Mouse (Mus musculus): ENCODE measurements around the gene Rassf10.
"Not testable (repeated sequence)": the region's sequence is repeated elsewhere in the genome, so short reads cannot be mapped to it uniquely, and the experiment has no call there.

The Rassf10 gene

DNA sequence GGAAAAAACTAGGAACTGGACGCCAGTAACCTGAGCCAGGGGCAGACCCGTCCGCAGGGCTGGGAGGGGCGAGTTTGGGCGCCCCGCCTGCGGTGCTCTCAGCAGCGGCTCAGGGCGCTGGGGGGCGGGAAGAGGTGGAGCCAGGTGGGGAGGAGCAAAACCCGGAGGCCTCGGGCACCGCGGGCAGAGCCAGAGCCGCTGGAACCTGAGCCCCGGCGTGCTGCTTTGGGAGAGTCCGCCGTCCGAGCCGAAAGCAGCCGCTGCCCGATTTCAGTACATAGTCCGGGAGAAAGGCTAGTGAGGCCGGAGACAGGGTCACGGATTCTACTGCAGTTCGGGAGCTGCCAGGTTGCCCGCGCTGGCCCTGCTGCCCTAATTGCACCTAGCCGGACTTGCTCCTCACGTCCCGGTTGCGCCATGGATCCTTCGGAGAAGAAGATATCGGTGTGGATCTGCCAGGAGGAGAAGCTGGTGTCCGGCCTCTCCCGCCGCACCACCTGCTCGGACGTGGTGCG, at the start of gene Rassf10:
Gene Rassf10 (plus strand): TSS at position 186 of the 515 bp plus-strand sequence.
- no peak for DNase-seq (ENCODE audit: extremely low read depth, low read depth)

DNA sequence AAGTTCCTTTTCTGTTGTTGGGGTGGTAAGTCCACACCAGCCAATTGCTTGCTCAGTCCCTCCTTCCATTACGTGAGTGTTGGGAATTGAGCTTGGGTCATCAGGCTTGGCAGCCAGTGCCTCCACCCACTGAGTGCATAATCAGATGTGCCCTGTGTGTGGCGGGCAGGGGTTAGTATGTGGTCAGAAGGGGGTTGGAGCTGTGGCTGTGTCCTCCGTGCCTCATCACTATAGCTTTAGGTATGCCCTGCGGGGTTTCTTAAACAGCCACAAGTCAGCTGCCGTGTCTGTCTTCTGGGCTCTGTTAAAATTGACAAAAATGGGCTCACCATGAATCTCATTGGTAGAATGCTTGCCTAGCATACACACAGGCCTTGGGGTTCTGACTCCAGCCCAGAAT, 46.9 kb upstream of the Rassf10 start:
- no peak for DNase-seq (ENCODE audit: extremely low read depth, low read depth)

DNA sequence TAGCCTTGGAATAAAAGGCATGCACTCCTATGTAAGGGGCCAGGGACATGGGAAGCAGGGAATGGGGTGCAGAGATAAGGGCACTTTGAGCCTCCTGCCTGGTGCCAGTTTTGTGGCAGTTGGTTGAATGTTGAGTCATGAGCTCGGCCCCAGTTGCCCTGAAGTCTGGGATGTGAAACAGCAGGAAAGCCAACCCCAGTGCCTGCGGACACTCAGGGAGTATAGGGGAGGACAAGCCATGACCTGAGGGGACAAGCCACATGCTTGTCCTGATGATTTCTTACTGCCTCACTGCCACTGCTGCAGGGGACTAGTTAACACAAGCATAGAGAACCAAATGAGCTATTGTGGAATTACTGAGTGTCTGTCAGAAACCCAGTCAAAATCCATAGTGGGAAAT, 46.3 kb upstream of the Rassf10 start:
- no peak for DNase-seq (ENCODE audit: extremely low read depth, low read depth)

DNA sequence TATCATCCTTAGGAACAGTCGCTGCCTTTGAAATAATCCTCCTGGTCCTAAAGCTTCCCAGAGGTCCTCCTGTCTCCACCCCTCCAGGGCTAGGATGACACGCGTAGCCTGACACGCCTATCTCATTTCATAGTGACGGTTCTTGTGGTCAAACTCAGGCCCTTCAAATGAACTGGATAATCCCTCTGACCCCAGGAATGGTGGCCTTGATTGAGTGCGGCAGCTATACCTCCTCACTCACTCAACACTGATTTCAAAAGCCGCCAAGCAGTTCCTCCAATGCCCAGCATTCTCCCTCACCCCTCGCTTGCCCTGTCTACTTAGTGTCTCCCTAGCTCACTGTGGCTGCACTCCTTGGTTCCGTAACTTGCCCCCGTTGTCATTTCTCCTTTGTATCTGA, 44.6 kb upstream of the Rassf10 start:
- DNase-seq (ENCODE audit: extremely low read depth, low read depth), result no peak

DNA sequence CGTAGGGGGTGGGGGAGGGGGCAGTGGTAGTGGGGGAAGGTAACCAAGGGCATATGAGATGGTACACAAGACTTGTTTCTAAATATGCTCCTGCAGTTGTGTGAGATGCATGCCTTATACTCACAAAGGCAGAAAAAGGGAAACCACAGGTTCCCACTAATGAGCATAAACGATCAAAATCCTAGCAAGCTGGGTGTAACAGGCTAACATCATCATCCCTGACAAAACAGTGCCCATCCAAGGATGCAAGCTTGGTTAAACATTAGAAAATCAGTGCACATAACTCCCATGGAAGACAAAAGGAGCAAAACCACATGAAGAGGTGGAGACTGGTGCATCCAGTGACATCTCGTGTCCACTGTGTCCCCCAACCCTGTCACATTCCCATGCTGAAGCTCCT, 40.8 kb upstream of the Rassf10 start:
- no peak for DNase-seq (ENCODE audit: extremely low read depth, low read depth)

DNA sequence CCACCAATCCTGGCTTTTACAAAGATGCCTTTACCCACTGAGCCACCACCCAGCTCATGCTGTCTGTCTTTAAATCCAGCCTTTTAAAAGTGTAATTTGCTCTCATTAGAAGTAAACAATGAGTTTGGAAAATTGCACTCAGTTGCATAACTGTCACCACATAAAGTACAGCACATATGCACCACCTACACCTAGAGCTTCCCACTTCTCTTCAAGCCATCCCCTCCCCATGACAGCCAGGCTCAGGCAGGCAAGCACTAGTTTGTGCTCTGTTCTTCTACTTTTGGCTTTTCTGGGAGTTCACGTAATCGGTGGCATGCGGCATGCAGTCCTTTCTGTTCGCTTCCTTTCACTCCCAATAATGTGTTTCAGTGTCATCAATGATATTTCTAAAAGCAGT, 38.2 kb upstream of the Rassf10 start:
- no peak for DNase-seq (ENCODE audit: extremely low read depth, low read depth)

DNA sequence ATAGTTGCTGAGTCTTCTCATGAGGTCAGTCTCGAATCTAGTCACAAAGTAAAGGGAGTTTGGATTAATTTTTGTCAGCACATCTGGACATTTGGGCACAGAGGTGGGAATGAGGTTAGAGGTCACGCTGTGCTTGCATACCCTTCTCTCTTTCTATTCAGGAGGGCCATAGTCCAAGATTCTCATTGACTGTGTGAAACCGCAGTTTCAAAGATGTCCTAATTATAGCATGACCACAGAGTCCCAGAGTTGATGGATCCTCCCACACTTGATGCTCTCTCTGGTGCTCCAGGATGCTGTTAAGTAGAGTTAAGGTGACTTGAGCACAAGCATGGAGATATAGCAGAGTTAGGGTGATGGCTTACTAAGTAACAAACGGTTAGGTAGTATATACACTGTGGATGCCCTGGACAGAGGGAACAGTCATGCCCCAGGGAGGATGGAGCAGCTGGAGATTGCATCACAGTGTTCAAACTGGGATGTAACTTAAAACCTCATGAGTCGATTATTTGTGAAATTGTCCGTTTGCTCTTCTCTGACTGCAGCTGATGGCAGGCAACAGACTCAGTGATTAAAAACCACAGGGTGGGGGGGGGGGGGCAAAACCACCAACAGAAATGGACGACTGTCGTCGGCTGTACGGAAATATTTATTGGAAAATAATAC, 36.0 kb upstream of the Rassf10 start:
- DNase-seq (ENCODE audit: extremely low read depth, low read depth), result no peak

DNA sequence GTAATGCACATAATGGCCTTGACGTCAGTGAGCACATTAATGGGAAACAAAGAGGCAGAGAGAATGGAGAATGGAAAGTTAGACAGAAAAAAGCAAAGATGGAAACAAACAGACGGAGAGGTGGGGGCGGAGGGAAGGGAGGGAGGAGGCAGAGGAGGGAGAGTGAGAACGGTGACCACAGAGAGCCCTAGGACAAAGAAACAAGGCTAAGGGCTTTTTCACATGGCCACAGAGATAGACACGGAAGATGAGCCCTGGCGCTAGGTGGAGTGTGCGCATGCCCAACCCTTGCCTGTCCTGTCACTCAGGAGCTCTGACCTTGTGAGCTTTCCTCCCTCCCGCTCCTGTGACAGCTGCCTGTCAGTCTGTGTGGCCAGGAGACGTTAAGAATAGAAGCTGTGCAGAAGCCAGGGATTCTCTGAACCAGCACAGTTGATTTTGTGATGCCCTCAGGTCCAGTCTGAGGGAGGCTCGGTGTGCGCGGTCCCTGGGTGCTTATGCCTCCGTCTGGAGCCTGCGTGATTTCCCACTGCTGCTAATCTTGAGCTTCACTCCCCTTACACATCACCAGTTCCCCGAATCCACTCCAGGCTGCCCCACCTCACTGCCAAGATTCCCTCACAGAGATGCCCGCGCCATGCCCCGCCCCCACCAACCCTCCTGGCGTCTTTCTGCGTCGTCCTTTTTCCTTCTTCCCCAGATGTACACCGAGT, 35.3 kb upstream of the Rassf10 start:
- DNase-seq (ENCODE audit: extremely low read depth, low read depth), result no peak

DNA sequence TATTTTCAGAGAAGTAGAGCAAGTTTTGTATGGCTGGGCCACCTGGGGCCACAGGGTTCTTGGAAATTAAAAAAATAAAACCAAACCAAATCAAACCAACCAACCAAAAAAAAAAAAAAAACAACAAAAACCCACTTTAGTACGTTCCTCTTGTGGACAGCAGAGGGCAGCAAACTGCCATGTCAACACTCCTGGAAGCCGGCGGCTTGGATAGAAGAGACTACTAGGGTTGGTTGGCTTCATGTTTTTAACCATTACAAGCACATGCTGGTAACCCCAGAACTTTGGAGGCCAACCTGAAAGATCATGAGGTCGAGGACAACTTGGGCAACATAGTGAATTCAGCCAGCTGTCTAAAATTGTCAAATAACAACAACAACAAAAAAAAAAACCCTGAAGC, 33.9 kb upstream of the Rassf10 start:
- no peak for DNase-seq (ENCODE audit: extremely low read depth, low read depth)

DNA sequence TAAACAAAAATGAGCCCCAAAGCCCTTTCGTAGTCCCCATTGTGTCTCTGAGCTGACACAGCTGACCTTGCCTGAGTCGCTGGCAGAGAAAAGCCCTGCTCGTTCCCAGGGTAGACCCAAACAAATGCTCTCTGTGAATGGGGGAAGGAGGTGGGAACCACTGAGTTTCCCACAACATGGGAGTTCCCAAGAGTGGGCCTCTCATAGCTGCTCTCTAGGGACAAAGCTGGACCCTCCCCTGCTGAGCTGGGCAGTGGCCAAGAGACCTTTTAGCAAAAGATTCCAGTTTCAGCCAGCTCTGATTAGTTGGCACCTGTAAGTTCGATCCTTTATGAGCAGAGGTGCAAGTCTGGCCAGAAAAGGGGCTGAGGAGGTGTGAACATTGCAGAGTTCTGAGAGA, 31.0 kb upstream of the Rassf10 start:
- DNase-seq (ENCODE audit: extremely low read depth, low read depth), result no peak

DNA sequence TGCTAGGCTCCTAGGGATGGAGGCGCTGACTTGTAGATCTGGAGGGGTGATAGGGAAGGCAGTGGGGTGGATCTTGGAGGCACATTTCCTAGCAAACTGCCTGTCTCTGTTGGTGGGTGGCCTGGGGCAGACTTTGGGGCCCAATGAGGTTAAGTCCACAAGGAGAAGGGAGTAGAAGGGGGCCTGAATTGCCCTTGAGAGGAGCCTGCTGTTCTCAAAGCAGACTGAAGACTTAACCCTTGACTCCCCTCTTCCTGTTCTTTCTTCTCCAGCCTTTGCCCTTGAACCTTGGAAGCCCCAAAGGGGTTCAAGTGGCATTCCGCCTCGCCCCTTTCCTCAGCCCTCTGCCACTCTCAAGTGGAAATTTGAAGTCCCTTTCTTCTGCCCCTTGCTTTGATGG, 30.1 kb upstream of the Rassf10 start:
- no peak for DNase-seq (ENCODE audit: extremely low read depth, low read depth)

DNA sequence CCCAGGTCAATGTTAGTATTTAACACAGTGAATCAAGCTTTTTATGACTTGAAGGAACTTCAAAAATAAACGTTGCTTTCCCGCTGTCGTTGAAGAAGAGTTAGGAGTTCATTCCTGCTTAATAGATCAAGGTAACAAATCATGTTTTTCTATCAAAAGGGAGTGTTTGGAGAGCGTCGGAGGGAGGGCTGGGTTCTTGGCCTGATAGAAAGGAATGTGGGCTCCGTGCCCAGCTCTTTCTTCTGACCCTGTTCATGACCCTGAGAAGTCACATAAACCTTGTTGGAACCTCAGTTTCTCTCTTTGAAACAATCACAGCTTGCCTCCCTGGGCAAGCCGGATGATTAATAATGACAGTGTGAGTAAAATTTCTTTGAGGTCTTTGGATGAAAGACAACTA, 23.1 kb upstream of the Rassf10 start:
- DNase-seq (ENCODE audit: extremely low read depth, low read depth), result no peak

DNA sequence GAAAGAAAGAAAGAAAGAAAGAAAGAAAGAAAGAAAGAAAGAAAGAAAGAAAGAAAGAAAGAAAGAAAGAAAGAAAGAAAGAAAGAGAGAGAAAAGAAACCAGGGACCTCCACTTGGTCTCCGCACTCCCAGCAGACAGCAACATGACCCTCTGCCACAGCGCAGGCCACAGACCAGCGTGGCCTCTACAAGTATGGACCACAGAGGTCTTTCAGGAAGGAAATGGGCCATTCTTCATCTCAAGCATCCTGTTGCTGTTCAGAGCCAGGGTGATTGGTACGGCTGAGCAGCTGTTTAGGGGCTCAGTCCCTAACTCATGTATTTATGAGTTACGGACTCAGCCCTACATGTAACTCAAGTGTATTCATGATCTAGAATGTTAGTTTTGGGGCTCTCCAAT, 17.9 kb upstream of the Rassf10 start:
- DNase-seq (ENCODE audit: extremely low read depth, low read depth), result not testable (repeated sequence)

DNA sequence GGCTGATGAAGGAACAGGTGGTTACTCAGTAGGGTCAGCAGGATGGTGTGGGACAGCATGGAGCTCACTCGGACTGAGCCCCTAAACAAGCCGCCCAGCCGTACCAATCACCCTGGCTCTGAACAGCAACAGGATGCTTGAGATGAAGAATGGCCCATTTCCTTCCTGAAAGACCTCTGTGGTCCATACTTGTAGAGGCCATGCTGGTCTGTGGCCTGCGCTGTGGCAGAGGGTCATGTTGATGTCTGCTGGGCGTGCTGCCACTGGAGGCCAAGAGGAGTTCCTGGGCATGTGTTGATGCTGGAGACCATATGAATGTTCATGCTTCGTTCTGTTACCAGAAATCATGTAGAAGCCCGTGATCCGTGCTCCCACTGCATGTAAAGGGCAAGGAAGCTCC, 16.7 kb upstream of the Rassf10 start:
- no peak for DNase-seq (ENCODE audit: extremely low read depth, low read depth)

DNA sequence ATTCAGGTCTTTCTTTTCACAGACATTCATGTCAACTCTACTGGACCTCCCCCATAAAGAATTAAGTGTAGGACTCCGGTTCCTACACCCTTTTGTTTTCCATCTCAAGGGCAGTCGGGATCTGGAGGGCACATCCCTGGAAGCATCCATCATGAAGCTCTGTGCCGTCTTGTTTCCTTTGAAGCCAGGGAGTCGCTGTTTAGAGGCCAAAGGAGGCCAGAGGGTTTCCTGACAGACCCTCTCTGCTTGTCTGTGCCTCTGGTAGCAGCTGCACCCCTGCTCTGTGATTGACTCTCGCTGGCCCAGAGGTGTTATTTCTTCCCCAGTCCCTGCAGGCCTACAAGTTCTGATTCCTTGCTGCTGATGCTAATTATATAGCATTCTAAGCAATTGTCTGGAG, 14.8 kb upstream of the Rassf10 start:
- DNase-seq (ENCODE audit: extremely low read depth, low read depth), result no peak

DNA sequence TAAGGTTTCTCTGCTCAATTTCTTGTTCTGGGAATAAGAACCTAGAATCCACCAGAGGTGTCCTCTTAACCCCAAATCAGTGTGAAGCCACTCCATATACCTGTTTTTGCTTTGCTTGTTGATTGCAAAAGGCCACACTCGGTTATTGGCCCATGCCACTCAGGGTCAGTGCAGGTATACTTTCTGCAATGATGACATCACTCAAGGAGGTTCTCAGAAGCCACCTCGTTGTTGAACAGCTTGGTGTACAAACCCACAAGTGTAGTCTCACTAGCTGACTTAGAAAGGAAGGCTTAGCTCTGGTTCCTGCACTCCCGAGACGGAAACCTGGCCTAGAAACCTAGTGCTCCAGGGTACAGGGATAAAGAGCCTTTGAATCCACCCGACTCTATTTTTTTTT, 11.2 kb upstream of the Rassf10 start:
- no peak for DNase-seq (ENCODE audit: extremely low read depth, low read depth)

DNA sequence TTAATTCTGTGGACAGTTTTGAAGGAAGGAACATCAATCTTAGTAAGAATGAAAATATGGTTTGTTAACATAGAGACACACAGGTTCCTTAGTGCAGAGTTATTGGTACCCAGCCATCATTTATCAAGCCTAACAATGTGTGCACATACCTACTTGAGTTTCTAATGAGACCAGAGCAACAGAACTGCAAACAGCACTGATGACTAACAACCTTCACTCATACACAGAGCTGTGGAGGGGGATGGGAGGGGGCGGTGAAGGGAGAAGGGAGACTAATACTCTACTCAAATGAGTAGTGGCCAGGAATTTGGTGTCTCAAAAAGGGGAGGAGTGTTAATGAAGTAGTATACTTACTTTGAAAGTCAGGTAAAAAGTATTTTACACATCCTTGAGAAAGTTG, 10.7 kb upstream of the Rassf10 start:
- no peak for DNase-seq (ENCODE audit: extremely low read depth, low read depth)

DNA sequence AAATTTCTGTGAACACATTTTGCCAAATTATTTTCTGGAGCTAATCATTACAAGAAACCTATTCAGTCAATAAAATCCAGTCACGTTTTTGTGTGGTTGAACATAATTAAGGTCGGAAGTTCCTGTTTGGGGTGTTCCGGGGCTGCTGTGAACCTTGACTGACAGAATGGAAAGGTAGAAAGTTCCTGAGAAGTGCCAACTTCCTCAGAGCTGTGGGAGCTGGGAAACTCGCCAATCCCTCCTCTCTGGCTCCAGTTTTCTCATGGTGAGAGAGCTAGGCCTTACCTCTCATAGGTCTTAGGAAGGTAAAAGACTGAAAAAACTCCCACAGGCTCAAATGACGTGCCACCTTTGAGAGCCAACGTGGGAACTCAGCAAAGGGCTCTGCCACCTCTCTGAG, 7.1 kb upstream of the Rassf10 start:
- DNase-seq (ENCODE audit: extremely low read depth, low read depth), result no peak

DNA sequence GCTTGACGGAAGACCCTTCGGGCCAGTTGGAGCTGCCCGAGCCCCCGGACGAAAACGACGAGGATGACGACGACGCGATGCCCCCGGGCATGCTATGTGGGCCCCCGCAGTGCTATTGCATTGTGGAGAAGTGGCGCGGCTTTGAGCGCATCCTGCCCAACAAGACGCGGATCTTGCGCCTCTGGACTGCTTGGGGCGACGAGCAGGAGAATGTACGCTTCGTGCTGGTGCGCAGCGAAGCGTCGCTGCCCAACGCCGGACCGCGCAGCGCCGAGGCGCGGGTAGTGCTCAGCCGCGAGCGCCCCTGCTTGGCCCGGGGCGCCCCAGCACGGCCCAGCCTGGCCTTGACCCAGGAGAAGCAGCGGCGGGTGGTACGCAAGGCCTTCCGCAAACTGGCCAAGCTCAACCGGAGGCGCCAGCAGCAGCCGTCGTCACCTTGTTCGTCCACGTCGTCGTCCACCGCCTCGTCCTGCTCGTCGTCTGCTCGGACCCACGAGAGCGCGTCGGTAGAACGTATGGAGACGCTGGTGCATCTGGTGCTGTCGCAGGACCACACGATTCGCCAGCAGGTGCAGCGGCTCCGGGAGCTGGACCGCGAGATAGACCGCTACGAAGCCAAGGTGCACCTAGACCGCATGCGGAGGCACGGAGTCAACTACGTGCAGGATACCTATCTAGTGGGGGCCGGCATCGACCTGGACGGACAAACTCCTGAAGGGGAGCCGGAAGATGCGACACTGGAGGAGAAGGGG, 765 bp downstream of the Rassf10 start:
- DNase-seq (ENCODE audit: extremely low read depth, low read depth), result no peak

DNA sequence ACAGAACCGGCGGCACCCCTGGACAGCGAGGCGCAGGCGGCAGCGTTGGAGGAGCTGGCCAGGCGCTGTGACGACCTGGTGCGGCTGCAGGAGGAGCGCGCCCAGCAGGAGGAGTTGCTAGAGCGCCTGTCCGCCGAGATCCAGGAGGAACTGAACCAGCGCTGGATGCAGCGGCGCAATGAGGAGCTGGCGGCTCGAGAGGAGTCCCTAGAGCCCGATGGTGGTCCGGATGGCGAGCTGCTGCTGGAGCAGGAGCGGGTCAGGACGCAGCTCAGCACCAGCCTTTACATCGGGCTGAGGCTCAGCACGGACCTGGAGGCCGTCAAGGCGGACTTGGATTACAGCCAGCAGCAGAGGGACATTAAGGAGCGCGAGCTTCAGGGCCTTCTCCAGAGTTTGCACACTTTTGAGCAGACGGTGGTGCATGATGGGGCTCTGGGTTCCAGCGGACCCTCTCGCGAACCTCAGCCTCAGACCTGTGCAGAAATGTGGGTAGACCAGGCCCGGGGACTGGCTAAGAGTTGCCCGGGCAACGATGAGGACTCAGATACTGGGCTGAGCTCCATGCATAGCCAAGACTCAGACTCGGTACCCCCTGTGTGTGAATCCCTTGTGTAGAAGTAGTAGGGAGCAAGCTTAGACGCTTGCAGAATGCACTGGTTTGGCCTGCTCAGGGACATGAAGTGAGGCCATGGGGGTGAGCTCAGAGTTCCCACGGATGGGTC, 1.5 kb downstream of the Rassf10 start:
- no peak for DNase-seq (ENCODE audit: extremely low read depth, low read depth)

DNA sequence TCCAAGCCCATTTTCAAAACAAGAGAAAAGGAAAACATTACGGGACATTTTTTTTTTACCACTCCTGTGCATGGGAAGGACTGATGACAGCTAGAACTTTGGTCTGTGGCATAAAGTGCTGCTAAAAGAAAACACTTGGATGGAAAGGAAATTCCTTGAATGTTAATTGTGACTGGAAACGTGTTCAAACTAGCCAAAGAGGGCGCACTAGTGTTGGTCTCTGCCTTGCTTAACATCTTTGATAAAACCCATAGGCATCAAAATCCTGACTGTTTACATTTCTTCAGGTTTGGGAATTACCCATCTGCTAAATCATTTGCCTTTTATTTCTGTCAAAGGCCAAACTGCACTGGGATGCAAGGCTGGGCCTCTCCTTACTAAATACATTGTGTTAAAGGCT, 2.2 kb downstream of the Rassf10 start:
- DNase-seq (ENCODE audit: extremely low read depth, low read depth), result no peak

DNA sequence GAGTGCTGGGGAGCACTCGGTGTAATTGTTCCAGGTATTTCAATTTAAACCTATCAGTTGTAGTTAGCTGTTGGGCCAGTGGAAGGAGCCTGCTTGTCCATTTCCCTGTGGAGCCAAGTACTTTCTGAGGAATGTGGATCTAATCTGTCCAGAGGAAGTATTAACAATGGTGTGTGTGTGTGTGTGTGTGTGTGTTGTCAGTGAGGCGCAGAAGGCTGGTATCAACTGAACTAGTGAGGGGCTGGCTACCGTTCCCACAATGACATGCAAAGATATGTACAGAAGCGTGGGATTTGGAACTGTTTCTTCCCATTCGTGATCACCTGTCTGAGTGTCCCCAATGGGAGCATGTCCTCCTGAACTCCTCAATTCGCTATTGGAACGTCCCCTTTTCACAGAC, 3.2 kb downstream of the Rassf10 start:
- no peak for DNase-seq (ENCODE audit: extremely low read depth, low read depth)

All from MEL-GATA-1-ER (cell line).